Mouse (Mus musculus): ENCODE results near the gene Spint2.
"Not testable (repeated sequence)": the region's sequence is repeated elsewhere in the genome, so short reads cannot be mapped to it uniquely, and the experiment has no call there.

Spint2 gene

DNA sequence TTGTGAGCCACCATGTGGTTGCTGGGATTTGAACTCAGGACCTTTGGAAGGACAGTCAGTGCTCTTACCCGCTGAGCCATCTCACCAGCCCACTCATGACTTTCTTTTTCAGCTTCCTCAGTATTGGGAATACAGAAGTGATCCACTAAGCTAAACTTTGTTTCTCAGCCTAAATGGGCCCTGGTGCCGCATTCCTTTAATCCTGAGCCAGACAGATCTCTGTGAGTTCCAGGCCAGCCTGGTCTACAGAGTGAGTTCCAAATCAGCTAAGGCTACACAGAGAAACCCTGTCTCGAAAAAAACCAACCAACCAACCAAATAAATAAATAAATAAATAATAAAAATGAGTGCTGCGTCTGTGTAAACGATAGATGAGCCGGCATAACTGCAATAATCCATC lies 44.1 kb downstream of the Spint2 start:
- DNase-seq, result peak; percentile 40

- DNase-seq, result no peak
These were observed 45.1 kb downstream of the Spint2 start for GRCm38 (mm10) chr7:29236593-29236992.

- DNase-seq, result no peak
These were observed 47.1 kb downstream of the Spint2 start for GRCm38 (mm10) chr7:29234661-29235060.

DNA sequence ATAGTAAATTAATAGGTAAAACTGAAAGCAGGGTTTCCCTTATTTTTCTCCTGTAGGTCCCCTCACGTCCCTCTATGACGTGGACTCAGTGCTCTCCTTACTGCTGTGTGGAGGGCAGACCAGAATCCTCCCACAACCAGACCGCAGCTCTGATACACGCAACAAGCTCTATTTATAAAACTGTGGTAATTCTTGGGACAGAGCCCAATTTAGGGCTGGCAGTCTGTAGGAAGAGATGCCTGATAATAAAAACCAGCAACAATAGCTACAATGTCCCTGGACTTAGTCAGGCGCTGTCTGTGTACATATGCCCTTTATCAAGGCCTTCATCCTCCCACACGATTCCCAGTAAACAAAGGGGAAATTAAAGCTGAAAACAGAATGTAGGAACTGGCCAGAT lies 48.0 kb downstream of the Spint2 start:
- no peak for DNase-seq

GRCm38 (mm10) chr7:29232247-29233013 lies 49.3 kb downstream of the Spint2 start, which contains the start of gene Kcnk6:
Gene Kcnk6 (minus strand): TSS chr7:29232515.
- no peak for DNase-seq

DNA sequence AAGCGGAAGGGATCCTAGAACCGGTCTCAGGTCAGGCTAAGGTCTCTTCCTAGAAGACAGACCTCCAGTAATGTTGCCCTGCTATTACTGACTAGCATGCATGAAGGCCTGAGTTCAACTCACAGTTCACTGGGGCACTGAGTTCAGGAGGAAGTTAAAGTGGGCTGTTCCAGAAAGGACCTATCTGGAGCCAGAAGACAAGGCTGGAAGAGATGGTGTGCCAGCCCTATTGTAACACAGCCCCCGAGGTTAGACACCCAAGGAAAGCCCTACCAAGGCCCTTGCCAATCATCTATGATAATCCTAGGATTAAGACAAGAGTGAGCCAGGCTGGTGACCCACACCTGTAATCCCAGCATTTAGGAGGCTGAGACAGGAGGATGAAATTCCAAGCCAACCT lies 50.2 kb downstream of the Spint2 start:
- no peak for DNase-seq

DNA sequence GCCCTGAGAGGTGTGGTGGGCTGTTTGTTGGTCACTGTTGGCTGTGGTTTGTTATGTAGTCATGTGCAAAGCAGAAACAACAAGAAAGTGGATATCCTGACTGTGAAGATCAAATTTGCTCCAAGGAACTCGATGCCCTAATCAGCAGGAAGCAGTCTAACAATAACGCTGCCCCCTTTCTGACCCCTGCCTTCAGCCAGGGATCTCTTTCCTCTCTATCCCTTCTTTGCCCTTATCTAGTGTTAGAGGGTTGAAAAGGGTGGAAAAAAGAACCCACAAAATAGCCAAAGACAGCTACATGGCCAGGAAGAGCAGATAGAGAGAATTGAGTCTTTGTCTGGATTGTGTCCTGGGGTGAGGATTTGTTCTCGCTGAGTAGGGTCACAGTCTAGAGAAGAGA lies 51.2 kb downstream of the Spint2 start:
- no peak for DNase-seq

DNA sequence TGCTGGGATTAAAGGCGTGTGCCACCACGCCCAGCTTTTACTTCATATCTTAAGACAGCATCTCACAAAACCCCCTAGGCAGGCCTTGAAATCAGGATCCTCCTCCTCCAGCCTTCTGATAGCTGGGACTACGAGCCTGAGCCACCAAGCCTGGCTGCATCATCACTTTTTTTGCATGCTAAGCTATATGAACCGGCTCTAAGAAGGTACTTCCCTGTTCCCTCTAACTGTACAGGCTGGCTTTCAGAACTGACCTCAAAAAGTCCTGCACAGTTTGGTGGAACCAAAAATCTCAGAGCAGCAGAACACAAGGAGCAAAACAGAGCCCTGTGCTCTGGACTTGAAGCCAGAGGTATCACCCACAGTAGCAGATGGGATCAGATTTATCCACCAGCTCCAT lies 53.5 kb downstream of the Spint2 start:
- no peak for DNase-seq

DNA sequence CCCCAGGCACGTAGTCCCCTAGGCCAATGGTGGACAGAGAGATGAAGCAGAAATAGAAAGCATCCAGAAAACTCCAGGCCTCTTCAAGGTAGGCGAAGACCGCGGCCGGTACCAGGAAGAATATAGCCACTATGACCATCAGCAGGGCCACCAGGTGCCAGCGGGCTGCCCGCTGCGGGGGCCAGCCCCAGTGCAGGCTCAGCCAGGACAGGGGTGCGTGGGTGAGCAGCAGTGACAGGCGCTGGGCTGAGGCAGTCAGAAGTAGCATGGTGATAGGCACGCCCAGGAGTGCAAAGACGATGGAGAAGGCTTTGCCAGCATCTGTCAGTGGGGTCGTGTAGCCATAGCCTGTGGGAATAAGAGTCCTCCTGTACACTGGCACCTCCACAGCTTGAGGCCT lies 56.2 kb downstream of the Spint2 start:
- no peak for DNase-seq

DNA sequence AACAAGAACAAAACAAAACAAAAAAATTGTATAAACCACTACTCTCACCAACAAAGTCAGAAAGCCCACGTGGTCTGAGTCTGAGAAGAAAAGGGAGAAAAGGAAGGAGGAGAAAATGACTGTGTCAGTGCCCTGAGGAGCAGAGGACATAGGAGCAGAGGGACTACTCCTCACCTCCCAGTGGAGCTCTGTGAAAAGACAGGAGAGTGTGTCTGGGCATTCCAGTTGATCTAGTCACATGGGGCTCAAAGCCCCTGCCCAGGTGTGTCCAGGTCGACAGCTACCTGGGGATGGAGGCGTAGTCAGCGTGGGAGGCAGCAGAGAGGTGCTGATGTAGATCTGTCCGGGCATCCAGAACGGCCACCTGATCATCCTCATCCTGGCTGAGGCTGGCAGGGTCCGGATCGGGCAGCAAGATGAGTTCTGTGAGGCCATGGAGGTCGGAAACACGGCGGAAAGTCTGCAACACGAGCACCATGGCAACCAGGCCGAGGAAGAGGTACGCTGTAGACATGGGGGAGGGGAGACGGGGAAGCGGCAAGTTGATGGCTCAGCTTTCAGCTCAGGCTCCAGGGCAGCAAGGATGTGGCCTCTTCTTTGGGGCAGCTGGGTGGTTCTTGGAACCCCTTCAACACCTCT lies 56.8 kb downstream of the Spint2 start:
- DNase-seq, result no peak

GRCm38 (mm10) chr7:29214846-29215245 lies 66.9 kb downstream of the Spint2 start:
- no peak for DNase-seq

DNA sequence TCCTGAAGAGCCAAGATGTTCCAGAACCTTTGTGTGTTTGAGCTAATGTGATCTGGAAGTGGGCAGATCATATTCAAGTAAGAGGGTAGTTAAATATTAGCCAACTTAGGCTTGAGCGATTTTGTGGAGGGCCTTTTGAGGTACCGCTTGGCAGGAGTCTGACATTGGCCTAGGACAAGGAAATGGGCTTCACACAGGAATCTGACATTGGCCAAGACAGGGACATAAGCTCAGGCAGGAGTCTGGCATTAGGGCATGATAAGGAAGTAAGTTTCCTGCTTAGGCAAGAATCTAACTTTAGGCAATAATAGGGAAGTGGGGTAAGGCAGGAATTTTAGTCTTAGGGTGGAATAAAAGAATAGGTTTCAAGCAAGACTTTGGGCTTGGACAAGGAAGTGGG lies 67.5 kb downstream of the Spint2 start:
- no peak for DNase-seq

DNA sequence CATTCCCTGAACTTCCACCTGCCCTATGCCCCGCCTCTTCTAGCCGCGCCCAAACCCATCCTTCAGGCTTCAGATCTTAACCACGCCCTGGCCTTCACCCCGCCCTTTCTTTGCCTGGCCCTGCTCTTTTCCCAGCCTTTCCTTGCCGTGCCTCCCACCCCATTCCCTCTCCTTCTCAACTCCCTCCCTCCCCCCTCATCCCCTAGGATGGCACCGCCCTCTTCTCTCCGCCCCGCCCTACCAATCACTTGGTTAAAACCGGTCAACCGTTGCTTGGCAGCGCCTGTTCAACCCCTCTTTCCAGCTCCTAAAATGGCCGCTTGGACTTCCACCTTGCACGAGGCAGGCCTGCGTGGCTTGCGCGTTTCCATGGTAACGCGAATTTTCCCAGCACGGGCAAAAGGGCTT lies 68.0 kb downstream of the Spint2 start, which contains the start of gene Catsperg1:
TSS of gene Catsperg1 (minus strand) at position 361 of the 408 bp plus-strand sequence.
- no peak for DNase-seq

GRCm38 (mm10) chr7:29212775-29213560 lies 68.7 kb downstream of the Spint2 start:
- DNase-seq, result not testable (repeated sequence)

DNA sequence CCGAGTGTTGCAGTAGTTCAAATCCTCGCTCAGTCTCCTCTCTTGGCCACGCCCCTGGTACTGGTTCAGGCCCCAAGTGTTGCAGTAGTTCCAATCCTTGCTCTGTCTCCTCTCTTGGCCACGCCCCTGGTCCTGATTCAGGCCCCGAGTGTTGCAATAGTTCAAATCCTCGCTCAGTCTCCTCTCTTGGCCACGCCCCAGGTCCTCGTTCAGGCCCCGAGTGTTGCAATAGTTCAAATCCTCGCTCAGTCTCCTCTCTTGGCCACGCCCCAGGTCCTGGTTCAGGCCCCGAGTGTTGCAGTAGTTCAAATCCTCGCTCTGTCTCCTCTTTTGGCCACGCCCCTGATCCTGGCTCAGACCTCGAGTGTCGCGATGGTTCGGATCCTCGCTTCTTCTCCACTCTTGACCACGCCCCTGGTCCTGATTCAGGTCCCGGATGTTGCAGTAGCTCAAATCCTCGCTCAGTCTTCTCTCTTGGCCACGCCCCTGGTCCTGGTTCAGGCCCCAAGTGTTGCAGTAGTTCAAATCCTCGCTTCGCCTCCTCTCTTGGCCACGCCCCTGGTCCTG lies 69.4 kb downstream of the Spint2 start:
- DNase-seq, result no peak

DNA sequence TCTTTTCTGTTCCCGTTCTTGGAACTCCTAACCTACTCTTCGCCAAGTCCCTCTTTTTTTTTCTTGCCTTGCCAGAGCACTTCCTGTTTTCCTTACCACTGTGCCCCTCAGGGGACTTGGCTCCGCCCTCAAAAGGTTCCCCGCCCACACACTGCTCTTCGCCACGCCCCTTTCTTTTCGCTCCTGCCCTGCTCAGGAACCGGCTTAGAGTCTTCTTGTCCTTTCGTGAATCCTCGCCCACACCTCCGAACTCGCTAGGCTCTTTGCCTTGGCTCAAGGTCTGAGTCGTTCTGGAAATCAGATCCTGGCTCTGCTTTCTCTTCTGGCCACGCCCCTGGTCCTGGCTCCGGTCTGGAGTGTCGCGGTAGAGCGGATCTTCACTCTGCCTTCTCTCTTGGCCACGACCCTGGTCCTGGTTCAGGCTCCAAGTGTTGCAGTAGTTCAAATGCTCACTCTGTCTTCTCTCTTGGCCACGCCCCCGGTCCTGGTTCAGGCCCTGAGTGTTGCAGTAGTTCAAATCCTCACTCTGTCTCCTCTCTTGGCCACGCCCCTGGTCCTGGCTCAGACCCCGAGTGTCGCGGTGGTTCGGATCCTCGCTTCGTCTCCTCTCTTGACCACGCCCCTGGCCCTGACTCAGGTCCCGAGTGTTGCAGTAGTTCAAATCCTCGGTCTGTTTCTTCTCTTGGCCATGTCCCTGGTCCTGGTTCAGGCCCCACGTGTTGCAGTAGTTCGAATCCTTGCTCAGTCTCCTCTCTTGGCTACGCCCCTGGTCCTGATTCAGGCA lies 70.1 kb downstream of the Spint2 start:
- peak; percentile 28 for DNase-seq

- not testable (repeated sequence) for DNase-seq
These were observed 70.7 kb downstream of the Spint2 start for GRCm38 (mm10) chr7:29211013-29211412.
